Mouse (Mus musculus) forebrain, embryonic 11.5 days (tissue): ENCODE measurements around the gene Cabcoco1. TPM values are rescaled to one million over a fixed set of nuclear protein-coding genes. Genes with fewer than 3 reads are reported as not detected.

Experiments
- ATAC-seq: fragments of 200-750 bp; cut with Nextera tagmentation; replicated peaks from 2 replicates; pipeline ENCODE4 v1.8.0; 2017; ENCODE audit warnings: moderate TSS enrichment; ENCODE audit not compliant: low FRiP score
- DNase-seq: peaks from one replicate; pipeline ENCODE4 v3.0.0-alpha.2; 2017; ENCODE audit warnings: low spot score
- H3K27ac ChIP-seq: fragments of 300-500 bp; sonication (generic); 2 replicates; pipeline ENCODE4 v1.5.1; 2014; ENCODE audit warnings: low read depth, low read length
- H3K27me3 ChIP-seq: fragments of 300-500 bp; sonication (generic); 2 replicates; pipeline ENCODE4 v1.6.1; 2014; ENCODE audit warnings: mild to moderate bottlenecking, low read length, mixed read lengths; ENCODE audit not compliant: control insufficient read depth, insufficient read depth
- H3K36me3 ChIP-seq: fragments of 300-500 bp; sonication (generic); 2 replicates; pipeline ENCODE4 v1.6.1; 2014; ENCODE audit warnings: mild to moderate bottlenecking, low read length, moderate library complexity, mixed read lengths; ENCODE audit not compliant: control insufficient read depth, insufficient read depth
- H3K4me1 ChIP-seq: fragments of 300-500 bp; sonication (generic); replicated peaks from 2 replicates; pipeline ENCODE4 v1.6.1; 2014; ENCODE audit warnings: low read length, mixed read lengths; ENCODE audit not compliant: control insufficient read depth, insufficient read depth
- H3K4me2 ChIP-seq: fragments of 300-500 bp; sonication (generic); 2 replicates; pipeline ENCODE4 v1.6.1; 2014; ENCODE audit warnings: low read depth, mild to moderate bottlenecking, low read length, moderate library complexity, mixed read lengths; ENCODE audit not compliant: severe bottlenecking
- H3K4me3 ChIP-seq: fragments of 300-500 bp; sonication (generic); 2 replicates; pipeline ENCODE4 v1.5.1; 2014; ENCODE audit warnings: low read depth, low read length
- H3K9ac ChIP-seq: fragments of 300-500 bp; sonication (generic); 2 replicates; pipeline ENCODE4 v1.6.1; 2014; ENCODE audit warnings: low read length
- H3K9me3 ChIP-seq: fragments of 300-500 bp; sonication (generic); 2 replicates; pipeline ENCODE4 v1.6.1; 2016; ENCODE audit warnings: low read length, mixed read lengths; ENCODE audit not compliant: control insufficient read depth
- WGBS: fragments of 180-500 bp; shearing (Covaris S2); extraction: QIAGEN DNeasy Blood & Tissue Kit; methylation state at CpG from one replicate; pipeline ENCODE4 v1.1.7; 2014; 5-methylcytosine and 5-hydroxymethylcytosine counted together
- polyA plus RNA-seq: library from polyadenylated mRNA; unstranded; fragments of >200 nt; fragmentation: Nextera tagmentation; extraction: Ambion mirVana; gene quantifications from 2 replicates; pipeline ENCODE4 v1.2.1, GENCODE M21; 2014

The Cabcoco1 gene
- polyA plus RNA-seq, 1 experiment from 2014 or later, result not detected

DNA sequence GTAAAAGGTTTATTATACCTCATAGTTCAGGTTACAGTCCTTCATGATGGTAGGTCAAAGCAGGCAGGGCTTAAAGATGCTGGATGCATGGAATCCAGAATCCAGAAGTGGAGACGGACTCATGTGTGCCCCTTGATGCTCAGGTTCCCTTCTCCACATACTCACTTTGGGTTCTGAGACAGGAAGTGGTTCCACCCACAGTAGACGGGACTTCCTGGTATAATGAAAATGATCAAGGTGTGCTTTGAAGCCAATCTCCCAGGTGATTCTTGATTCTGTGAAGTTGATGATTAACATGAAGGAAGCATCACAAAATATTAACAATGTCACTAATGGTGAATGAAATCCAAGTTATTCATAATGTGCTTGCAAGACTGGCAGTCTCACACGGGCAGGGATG lies 12.0 kb upstream of the Cabcoco1 start:
- Histone ChIP-seq H3K4me2 (no peak overlapping the region), H3K9me3 (no peaks in the 10 kb centered on the region), H3K4me1 (no peaks in the 10 kb centered on the region), H3K27ac (no peak overlapping the region), H3K9ac (no peak overlapping the region), H3K4me3 (no peak overlapping the region), H3K36me3 (no peaks in the 10 kb centered on the region), H3K27me3 (no peaks in the 10 kb centered on the region)
- WGBS, result 92% methylated on average over 3 of the region's 3 CpGs
- ATAC-seq (no peak), DNase-seq (no peak)

- Histone ChIP-seq H3K27ac (no peak overlapping the region), H3K27me3 (no peaks in the 10 kb centered on the region), H3K36me3 (no peaks in the 10 kb centered on the region), H3K9me3 (no peaks in the 10 kb centered on the region), H3K4me3 (no peak overlapping the region), H3K4me2 (no peak overlapping the region), H3K9ac (no peak overlapping the region), H3K4me1 (no peaks in the 10 kb centered on the region)
- DNase-seq (no peak), ATAC-seq (no peak)
- 93% methylated on average over 2 of the region's 2 CpGs for WGBS
These were observed 10.9 kb upstream of the Cabcoco1 start for GRCm38 (mm10) chr10:68552556-68552955.

- no peak for DNase-seq
- Histone ChIP-seq H3K4me1 (no peaks in the 10 kb centered on the region), H3K4me2 (no peak overlapping the region), H3K27ac (no peak overlapping the region), H3K9me3 (no peaks in the 10 kb centered on the region), H3K4me3 (no peak overlapping the region), H3K36me3 (no peaks in the 10 kb centered on the region), H3K9ac (no peak overlapping the region), H3K27me3 (no peaks in the 10 kb centered on the region)
- WGBS, result 89% methylated on average over 7 of the region's 7 CpGs
- ATAC-seq, result no peak
These were observed 9.6 kb upstream of the Cabcoco1 start for GRCm38 (mm10) chr10:68551316-68551715.

DNA sequence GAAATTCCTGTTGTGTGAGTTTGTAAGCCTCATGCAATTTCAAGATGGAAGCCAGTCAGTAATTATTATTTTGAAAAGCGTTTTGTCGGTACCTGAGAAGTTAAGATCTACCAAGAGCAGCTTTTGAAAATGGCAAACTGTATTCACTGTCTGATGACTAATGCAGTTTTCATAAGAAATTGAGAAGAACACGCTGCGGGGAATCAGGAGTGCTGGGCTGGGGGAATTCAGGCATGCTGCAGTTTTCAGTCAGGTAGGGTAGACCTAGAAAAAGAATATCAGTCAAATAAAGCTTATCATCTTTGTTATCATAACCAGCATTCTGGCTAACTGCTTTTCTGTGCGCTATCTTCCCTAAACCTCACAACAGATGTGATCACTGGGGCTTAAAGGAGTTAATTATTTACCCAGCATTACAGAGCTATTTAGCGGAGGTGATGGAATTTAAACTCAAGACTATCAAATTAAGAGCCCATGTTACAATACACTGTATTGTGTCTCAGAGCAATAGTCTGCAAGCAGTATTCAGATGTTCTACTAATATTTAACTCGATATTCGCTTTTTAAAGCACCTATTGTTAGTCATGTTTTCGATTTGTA lies 9.1 kb upstream of the Cabcoco1 start:
- no peaks in the 10 kb centered on the region for H3K36me3 ChIP-seq
- H3K9me3 ChIP-seq, result no peaks in the 10 kb centered on the region
- H3K4me3 ChIP-seq, result no peak overlapping the region
- no peak overlapping the region for H3K27ac ChIP-seq
- H3K4me1 ChIP-seq, result no peaks in the 10 kb centered on the region
- DNase-seq (no peak), ATAC-seq (no peak)
- no peak overlapping the region for H3K4me2 ChIP-seq
- WGBS, result 69% methylated on average over 9 of the region's 9 CpGs
- H3K9ac ChIP-seq, result no peak overlapping the region
- no peaks in the 10 kb centered on the region for H3K27me3 ChIP-seq

DNA sequence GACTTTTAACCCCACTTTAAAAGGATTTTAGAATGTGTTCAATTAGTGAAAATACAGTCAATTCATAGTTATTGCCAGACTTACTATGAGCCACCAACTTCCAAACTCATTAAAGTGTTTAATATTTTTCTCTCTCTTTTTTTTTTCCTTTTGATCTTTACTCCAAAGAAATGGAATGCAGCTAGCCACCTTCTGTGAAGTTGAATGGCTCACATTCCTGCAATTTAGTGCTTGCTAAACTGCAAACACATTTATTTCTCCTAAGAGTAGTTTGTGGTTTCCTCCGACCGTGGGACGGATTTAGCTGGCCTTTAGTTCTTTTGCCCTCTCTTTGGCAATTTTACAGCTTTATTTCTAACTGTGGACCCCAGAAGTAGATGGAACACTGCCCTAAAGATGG lies 1.4 kb upstream of the Cabcoco1 start:
- H3K4me2 ChIP-seq, result no peak overlapping the region
- DNase-seq (no peak), ATAC-seq (no peak)
- no peak overlapping the region for H3K4me3 ChIP-seq
- no peak overlapping the region for H3K9ac ChIP-seq
- no peaks in the 10 kb centered on the region for H3K36me3 ChIP-seq
- H3K27ac ChIP-seq, result no peak overlapping the region
- H3K4me1 ChIP-seq, result peaks cover 6% of the 10 kb centered on the region; the same call in 1 of the 2 replicates
- 66% methylated on average over 3 of the region's 3 CpGs for WGBS
- H3K27me3 ChIP-seq, result no peaks in the 10 kb centered on the region
- no peaks in the 10 kb centered on the region for H3K9me3 ChIP-seq

- no peak overlapping the region for H3K4me3 ChIP-seq
- no peaks in the 10 kb centered on the region for H3K9me3 ChIP-seq
- H3K27ac ChIP-seq, result no peak overlapping the region
- peaks cover 6% of the 10 kb centered on the region; the same call in 1 of the 2 replicates for H3K4me1 ChIP-seq
- peak overlapping the region; percentile 27; the same call in 1 of the 2 replicates for H3K4me2 ChIP-seq
- DNase-seq, result no peak
- no peaks in the 10 kb centered on the region for H3K36me3 ChIP-seq
- ATAC-seq, result no peak
- no peak overlapping the region for H3K9ac ChIP-seq
- 51% methylated on average over 7 of the region's 7 CpGs for WGBS
- no peaks in the 10 kb centered on the region for H3K27me3 ChIP-seq
These were observed 286 bp upstream of the Cabcoco1 start for GRCm38 (mm10) chr10:68541943-68542420.

DNA sequence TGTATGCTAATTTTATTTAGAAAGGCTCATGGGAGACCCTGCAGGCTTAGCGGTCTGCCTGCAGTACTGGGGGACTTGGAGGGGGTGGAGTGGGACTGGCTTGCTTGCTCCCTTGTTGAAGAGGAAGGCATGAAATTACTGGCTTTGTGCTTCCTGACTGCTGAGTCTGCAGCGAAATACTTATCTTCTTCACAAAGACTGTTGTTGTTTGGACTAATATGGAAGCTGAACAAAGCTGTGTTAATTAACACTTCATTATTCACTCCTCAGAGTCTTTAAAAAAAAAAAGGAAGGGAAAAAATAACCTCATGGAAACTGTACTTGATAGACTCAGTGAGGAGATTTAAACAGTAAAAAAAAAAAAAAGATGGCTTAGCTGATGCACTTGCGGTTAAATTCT lies 1.1 kb downstream of the Cabcoco1 start:
- peaks cover 6% of the 10 kb centered on the region; the same call in 1 of the 2 replicates for H3K4me1 ChIP-seq
- no peak for DNase-seq
- H3K9me3 ChIP-seq, result no peaks in the 10 kb centered on the region
- H3K27ac ChIP-seq, result 0 out of 2 replicates have a peak overlapping the region, but pooled peaks have one; percentile 3
- no peak overlapping the region for H3K4me3 ChIP-seq
- no peak overlapping the region for H3K9ac ChIP-seq
- H3K36me3 ChIP-seq, result no peaks in the 10 kb centered on the region
- no peaks in the 10 kb centered on the region for H3K27me3 ChIP-seq
- 45% methylated on average over 3 of the region's 3 CpGs for WGBS
- no peak overlapping the region for H3K4me2 ChIP-seq
- ATAC-seq, result peak; percentile 62

DNA sequence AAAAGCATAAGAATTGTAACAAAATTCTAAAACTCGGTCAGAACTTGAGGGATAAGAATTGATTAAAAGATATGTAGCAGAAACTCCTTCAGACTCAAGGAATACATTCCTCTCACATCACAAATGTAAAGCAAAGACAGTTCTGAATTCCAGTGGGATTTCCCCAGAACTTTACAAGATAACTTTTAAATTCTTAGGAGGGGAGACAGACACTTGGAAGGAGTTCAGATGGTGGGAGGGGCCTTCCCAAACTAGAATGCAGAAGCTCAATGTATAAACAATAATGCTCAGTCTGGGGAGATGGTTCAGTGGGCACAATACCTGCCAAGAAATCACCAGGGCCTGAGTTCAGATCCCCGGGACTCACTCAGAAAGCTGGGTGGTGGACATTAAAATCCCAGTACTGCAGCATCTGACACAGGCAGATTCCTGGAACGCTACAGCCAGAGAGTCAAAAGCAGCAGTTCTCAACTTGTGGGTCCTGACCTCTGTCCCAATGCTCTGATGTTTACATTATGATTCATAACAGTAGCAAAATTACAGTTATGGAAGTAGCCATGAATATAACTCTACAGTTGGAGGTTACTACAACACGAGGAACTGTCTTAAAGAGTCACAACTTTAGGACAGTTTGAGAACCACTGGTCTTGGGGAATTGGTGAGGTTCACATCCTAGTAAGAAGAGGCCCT lies 4.3 kb downstream of the Cabcoco1 start:
- no peaks in the 10 kb centered on the region for H3K36me3 ChIP-seq
- no peak overlapping the region for H3K27ac ChIP-seq
- no peak overlapping the region for H3K4me3 ChIP-seq
- ATAC-seq (no peak), DNase-seq (no peak)
- peaks cover 6% of the 10 kb centered on the region; the same call in 1 of the 2 replicates for H3K4me1 ChIP-seq
- 78% methylated on average over 4 of the region's 4 CpGs for WGBS
- H3K9ac ChIP-seq, result no peak overlapping the region
- no peaks in the 10 kb centered on the region for H3K27me3 ChIP-seq
- no peaks in the 10 kb centered on the region for H3K9me3 ChIP-seq
- no peak overlapping the region for H3K4me2 ChIP-seq
